Mouse (Mus musculus): ENCODE measurements around the gene Olfr311. TPM values are rescaled to one million over a fixed set of nuclear protein-coding genes. Genes with fewer than 3 reads are reported as not detected.

Olfr311 gene
- polyA plus RNA-seq, 1 experiment from 2014 or later: not detected

DNA sequence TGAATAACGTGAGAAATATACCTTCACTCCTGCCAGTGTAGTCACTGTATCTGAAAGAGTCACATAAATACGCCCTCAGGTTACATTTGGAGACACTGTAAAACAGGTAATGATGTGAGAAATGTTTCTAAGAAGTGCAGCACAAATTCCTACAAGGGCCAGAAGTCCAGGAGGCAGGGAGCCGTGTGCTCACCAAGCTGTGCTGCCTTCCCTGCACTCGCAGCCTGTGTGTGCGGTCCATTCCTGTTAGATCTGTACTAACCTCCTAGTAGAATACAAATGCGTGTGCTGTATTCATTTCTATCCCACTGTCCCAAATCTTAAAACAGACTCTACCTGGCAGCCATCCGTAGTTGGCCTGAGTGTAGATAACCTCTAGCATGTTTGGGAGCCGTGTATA lies 21.7 kb downstream of the Olfr311 start:
- Histone ChIP-seq H3K4me3 (replicated peaks; ENCODE audit: low read length) (no peak overlapping the region), H3K36me3 (replicated peaks; ENCODE audit: control insufficient read depth, insufficient read depth) (peaks cover 53% of the 10 kb centered on the region), H3K9ac (no peak overlapping the region), H3K4me2 (replicated peaks) (no peak overlapping the region), H3K9me3 (ENCODE audit: control insufficient read depth, low read length) (peaks cover 23% of the 10 kb centered on the region), H3K27ac (no peak overlapping the region), H3K4me1 (replicated peaks; ENCODE audit: control insufficient read depth, insufficient read depth, low read length) (no peaks in the 10 kb centered on the region), H3K27me3 (ENCODE audit: control insufficient read depth, insufficient read depth, low read length) (no peaks in the 10 kb centered on the region)
- DNase-seq (ENCODE audit: low spot score) (no peak), ATAC-seq (ENCODE audit: low FRiP score) (no peak)
- 96% methylated on average over 8 of the region's 8 CpGs for WGBS

DNA sequence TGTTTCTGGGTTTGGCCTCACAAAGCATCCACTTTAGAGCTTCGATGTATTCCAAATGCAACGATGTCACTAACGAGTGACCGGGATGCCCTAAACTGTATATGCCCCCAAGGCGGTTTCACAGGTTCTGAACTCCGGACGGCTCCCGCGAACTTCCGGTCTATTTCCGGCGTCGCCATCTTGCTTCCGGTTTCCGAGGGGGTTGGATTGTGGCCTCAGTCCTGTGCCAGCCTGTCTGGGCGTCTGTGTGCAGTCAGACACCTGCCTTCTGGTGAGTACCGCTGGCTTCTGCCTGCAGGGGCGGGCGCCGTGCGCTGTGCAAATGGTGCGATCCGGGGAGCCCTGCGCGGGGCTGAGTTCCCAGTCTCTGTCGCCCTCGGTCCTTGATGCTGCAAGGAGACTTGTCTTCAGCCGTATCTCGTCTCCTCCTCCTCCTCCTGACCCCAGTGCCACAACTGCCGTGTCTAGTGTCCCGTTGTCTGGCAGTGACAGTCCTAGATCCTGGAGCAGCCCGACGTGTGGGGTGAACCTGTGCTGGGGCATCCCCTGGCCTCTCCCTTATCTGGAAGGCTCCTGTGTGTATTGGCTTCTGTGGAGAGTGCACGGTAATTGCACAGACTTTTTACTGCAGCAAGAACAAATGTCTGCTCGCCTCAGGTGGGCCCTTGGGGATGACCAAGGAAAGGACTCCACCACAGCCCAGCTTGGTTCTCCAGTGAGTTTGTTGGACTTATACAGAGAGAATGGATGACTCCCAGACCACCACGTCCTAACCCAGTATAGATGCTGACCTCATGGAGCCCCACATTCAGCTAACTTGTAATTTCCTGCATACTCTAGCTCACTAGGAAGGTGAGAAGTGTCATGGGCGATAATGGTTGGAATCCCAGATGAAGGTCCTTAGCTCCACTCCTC lies 28.2 kb downstream of the Olfr311 start, which contains the start of gene 2810021J22Rik:
Gene 2810021J22Rik, plus strand, starts transcription at position 178 of the 915 bp plus-strand sequence.
- Histone ChIP-seq H3K27me3 (ENCODE audit: control insufficient read depth, insufficient read depth, low read length) (no peaks in the 10 kb centered on the region), H3K4me3 (replicated peaks; ENCODE audit: low read length) (peak within 1 kb of the TSS; percentile 62), H3K27ac (peak within 1 kb of the TSS; percentile 84), H3K36me3 (replicated peaks; ENCODE audit: control insufficient read depth, insufficient read depth) (peaks cover 12% of the 10 kb centered on the region; the same call in 1 of the 2 replicates), H3K9me3 (ENCODE audit: control insufficient read depth, low read length) (no peaks in the 10 kb centered on the region), H3K4me1 (replicated peaks; ENCODE audit: control insufficient read depth, insufficient read depth, low read length) (peaks cover 8% of the 10 kb centered on the region; the same call in 1 of the 2 replicates), H3K9ac (peak within 1 kb of the TSS; percentile 78), H3K4me2 (replicated peaks) (peak within 1 kb of the TSS; percentile 53)
- DNase-seq (ENCODE audit: low spot score): peak; percentile 84
- WGBS: 4% methylated on average over 37 of the region's 37 CpGs
- ATAC-seq (ENCODE audit: low FRiP score): peak; percentile 89

GRCm38 (mm10) chr11:58867954-58868330 lies 28.9 kb downstream of the Olfr311 start:
- Histone ChIP-seq H3K9me3 (ENCODE audit: control insufficient read depth, low read length) (no peaks in the 10 kb centered on the region), H3K4me3 (replicated peaks; ENCODE audit: low read length) (peak overlapping the region; percentile 62), H3K9ac (peak overlapping the region; percentile 78; the same call in 1 of the 2 replicates), H3K4me2 (replicated peaks) (peak overlapping the region; percentile 53), H3K4me1 (replicated peaks; ENCODE audit: control insufficient read depth, insufficient read depth, low read length) (peaks cover 8% of the 10 kb centered on the region; the same call in 1 of the 2 replicates), H3K27me3 (ENCODE audit: control insufficient read depth, insufficient read depth, low read length) (no peaks in the 10 kb centered on the region), H3K36me3 (replicated peaks; ENCODE audit: control insufficient read depth, insufficient read depth) (peaks cover 13% of the 10 kb centered on the region; the same call in 1 of the 2 replicates), H3K27ac (no peak overlapping the region)
- WGBS: 81% methylated on average over 6 of the region's 6 CpGs
- ATAC-seq (ENCODE audit: low FRiP score) (no peak), DNase-seq (ENCODE audit: low spot score) (no peak)

- no peak overlapping the region for H3K4me2 ChIP-seq (replicated peaks)
- DNase-seq (ENCODE audit: low spot score) (no peak), ATAC-seq (ENCODE audit: low FRiP score) (no peak)
- H3K36me3 ChIP-seq (replicated peaks; ENCODE audit: control insufficient read depth, insufficient read depth): peaks cover 19% of the 10 kb centered on the region
- H3K4me1 ChIP-seq (replicated peaks; ENCODE audit: control insufficient read depth, insufficient read depth, low read length): peaks cover 8% of the 10 kb centered on the region; the same call in 1 of the 2 replicates
- 92% methylated on average over 4 of the region's 4 CpGs for WGBS
- no peak overlapping the region for H3K4me3 ChIP-seq (replicated peaks; ENCODE audit: low read length)
- no peak overlapping the region for H3K9ac ChIP-seq
- no peaks in the 10 kb centered on the region for H3K27me3 ChIP-seq (ENCODE audit: control insufficient read depth, insufficient read depth, low read length)
- H3K27ac ChIP-seq: no peak overlapping the region
- H3K9me3 ChIP-seq (ENCODE audit: control insufficient read depth, low read length): no peaks in the 10 kb centered on the region
These were observed 31.9 kb downstream of the Olfr311 start for GRCm38 (mm10) chr11:58870961-58871360.

- H3K4me3 ChIP-seq (replicated peaks; ENCODE audit: low read length): no peak overlapping the region
- 87% methylated on average over 8 of the region's 8 CpGs for WGBS
- H3K27ac ChIP-seq: no peak overlapping the region
- no peaks in the 10 kb centered on the region for H3K4me1 ChIP-seq (replicated peaks; ENCODE audit: control insufficient read depth, insufficient read depth, low read length)
- no peak for ATAC-seq (ENCODE audit: low FRiP score)
- H3K27me3 ChIP-seq (ENCODE audit: control insufficient read depth, insufficient read depth, low read length): no peaks in the 10 kb centered on the region
- no peak for DNase-seq (ENCODE audit: low spot score)
- no peak overlapping the region for H3K4me2 ChIP-seq (replicated peaks)
- peaks cover 48% of the 10 kb centered on the region for H3K36me3 ChIP-seq (replicated peaks; ENCODE audit: control insufficient read depth, insufficient read depth)
- H3K9ac ChIP-seq: no peak overlapping the region
- no peaks in the 10 kb centered on the region for H3K9me3 ChIP-seq (ENCODE audit: control insufficient read depth, low read length)
These were observed 44.7 kb downstream of the Olfr311 start for GRCm38 (mm10) chr11:58883756-58884155.

DNA sequence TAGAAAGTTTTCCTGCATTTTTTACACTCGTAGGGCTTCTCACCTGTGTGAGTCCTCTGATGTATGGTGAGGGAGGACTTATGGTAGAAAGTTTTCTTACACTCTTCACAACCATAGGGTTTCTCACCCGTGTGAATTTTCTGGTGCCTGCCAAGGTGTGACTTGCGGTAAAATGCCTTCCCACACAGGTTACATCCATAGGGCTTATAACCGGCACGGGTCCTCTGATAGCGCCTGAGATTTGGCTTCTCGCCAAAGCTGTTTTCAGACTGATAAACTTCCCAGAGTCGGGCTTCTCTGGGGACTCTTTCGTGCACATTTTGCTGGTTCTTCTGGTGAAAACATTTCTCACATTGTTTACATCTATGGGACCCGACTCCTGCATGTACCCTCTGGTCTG lies 51.5 kb downstream of the Olfr311 start:
- H3K36me3 ChIP-seq (replicated peaks; ENCODE audit: control insufficient read depth, insufficient read depth): peaks cover 63% of the 10 kb centered on the region
- no peaks in the 10 kb centered on the region for H3K9me3 ChIP-seq (ENCODE audit: control insufficient read depth, low read length)
- no peak overlapping the region for H3K4me3 ChIP-seq (replicated peaks; ENCODE audit: low read length)
- WGBS: 93% methylated on average over 10 of the region's 10 CpGs
- ATAC-seq (ENCODE audit: low FRiP score): no peak
- H3K4me2 ChIP-seq (replicated peaks): no peak overlapping the region
- H3K4me1 ChIP-seq (replicated peaks; ENCODE audit: control insufficient read depth, insufficient read depth, low read length): no peaks in the 10 kb centered on the region
- DNase-seq (ENCODE audit: low spot score): no peak
- H3K27me3 ChIP-seq (ENCODE audit: control insufficient read depth, insufficient read depth, low read length): no peaks in the 10 kb centered on the region
- no peak overlapping the region for H3K27ac ChIP-seq
- H3K9ac ChIP-seq: no peak overlapping the region

Other genes starting within 250 kb of the Olfr311 start
- 0.25 TPM in 1 of 2 replicates, not detected in the other for gene Olfr324, start 244.1 kb upstream of the Olfr311 start, polyA plus RNA-seq (2014; fragmentation: Nextera tagmentation; extraction: Ambion mirVana)
- not detected in 2 replicates for gene 2210407C18Rik, start 223.2 kb upstream of the Olfr311 start, polyA plus RNA-seq (2014; fragmentation: Nextera tagmentation; extraction: Ambion mirVana)
- gene Olfr323, start 208.8 kb upstream of the Olfr311 start, polyA plus RNA-seq (2014; fragmentation: Nextera tagmentation; extraction: Ambion mirVana): not detected in 2 replicates
- gene Trim58, start 198.8 kb upstream of the Olfr311 start, polyA plus RNA-seq (2014; fragmentation: Nextera tagmentation; extraction: Ambion mirVana): 0.20 TPM in 1 of 2 replicates, not detected in the other
- gene Olfr322, start 180.5 kb upstream of the Olfr311 start, polyA plus RNA-seq (2014; fragmentation: Nextera tagmentation; extraction: Ambion mirVana): not detected in 2 replicates
- not detected in 2 replicates for gene Olfr320, start 158.2 kb upstream of the Olfr311 start, polyA plus RNA-seq (2014; fragmentation: Nextera tagmentation; extraction: Ambion mirVana)
- not detected in 2 replicates for gene Olfr319, start 140.1 kb upstream of the Olfr311 start, polyA plus RNA-seq (2014; fragmentation: Nextera tagmentation; extraction: Ambion mirVana)
- gene Olfr318, start 115.2 kb upstream of the Olfr311 start, polyA plus RNA-seq (2014; fragmentation: Nextera tagmentation; extraction: Ambion mirVana): not detected in 2 replicates
- 0.09 and 0.12 TPM in 2 replicates for gene Olfr317, start 100.0 kb upstream of the Olfr311 start, polyA plus RNA-seq (2014; fragmentation: Nextera tagmentation; extraction: Ambion mirVana)
- not detected in 2 replicates for gene Olfr316, start 86.5 kb upstream of the Olfr311 start, polyA plus RNA-seq (2014; fragmentation: Nextera tagmentation; extraction: Ambion mirVana)
- not detected in 2 replicates for gene Olfr315, start 66.1 kb upstream of the Olfr311 start, polyA plus RNA-seq (2014; fragmentation: Nextera tagmentation; extraction: Ambion mirVana)
- gene Olfr314, start 56.3 kb upstream of the Olfr311 start, polyA plus RNA-seq (2014; fragmentation: Nextera tagmentation; extraction: Ambion mirVana): not detected in 2 replicates
- gene Fam183b, start 37.3 kb upstream of the Olfr311 start, polyA plus RNA-seq (2014; fragmentation: Nextera tagmentation; extraction: Ambion mirVana): 6.5 and 9.4 TPM in 2 replicates
- gene Olfr313, start 24.3 kb upstream of the Olfr311 start, polyA plus RNA-seq (2014; fragmentation: Nextera tagmentation; extraction: Ambion mirVana): not detected in 2 replicates
- gene Olfr312, start 10.0 kb upstream of the Olfr311 start, polyA plus RNA-seq (2014; fragmentation: Nextera tagmentation; extraction: Ambion mirVana): not detected in 2 replicates
- gene Gm12258, start 7.9 kb downstream of the Olfr311 start, polyA plus RNA-seq (2014; fragmentation: Nextera tagmentation; extraction: Ambion mirVana): 24.2 and 25.7 TPM in 2 replicates
- 13.6 and 14.6 TPM in 2 replicates for gene 2810021J22Rik, start 28.0 kb downstream of the Olfr311 start, polyA plus RNA-seq (2014; fragmentation: Nextera tagmentation; extraction: Ambion mirVana)
- 8.7 and 9.8 TPM in 2 replicates for gene Zfp39, start 65.0 kb downstream of the Olfr311 start, polyA plus RNA-seq (2014; fragmentation: Nextera tagmentation; extraction: Ambion mirVana)
- not detected in 2 replicates for gene Btnl10, start 78.7 kb downstream of the Olfr311 start, polyA plus RNA-seq (2014; fragmentation: Nextera tagmentation; extraction: Ambion mirVana)
- gene Rnf187, start 99.7 kb downstream of the Olfr311 start, polyA plus RNA-seq (2014; fragmentation: Nextera tagmentation; extraction: Ambion mirVana): 682 and 743 TPM in 2 replicates
- gene Hist3h2ba, start 109.7 kb downstream of the Olfr311 start, polyA plus RNA-seq (2014; fragmentation: Nextera tagmentation; extraction: Ambion mirVana): 109 and 138 TPM in 2 replicates
- 86.9 and 94.9 TPM in 2 replicates for gene Hist3h2a, start 115.4 kb downstream of the Olfr311 start, polyA plus RNA-seq (2014; fragmentation: Nextera tagmentation; extraction: Ambion mirVana)
- gene Trim17, start 115.4 kb downstream of the Olfr311 start, polyA plus RNA-seq (2014; fragmentation: Nextera tagmentation; extraction: Ambion mirVana): 0.76 and 1.1 TPM in 2 replicates
- gene Trim11, start 138.8 kb downstream of the Olfr311 start, polyA plus RNA-seq (2014; fragmentation: Nextera tagmentation; extraction: Ambion mirVana): 18.9 and 22.1 TPM in 2 replicates

Measured in hindbrain, embryonic 14.5 days (tissue).